Mouse (Mus musculus) liver, embryonic 14.5 days (tissue): Measurements from ENCODE around the gene Nkx2-5. TPM values are rescaled to one million over a fixed set of nuclear protein-coding genes. Genes with fewer than 3 reads are reported as not detected.

Experiments
- ATAC-seq: fragments of 200-750 bp; cut with Nextera tagmentation; 2 replicates; pipeline ENCODE4 v1.8.0; 2017; ENCODE audit warnings: moderate number of reproducible peaks, mild to moderate bottlenecking, moderate library complexity; ENCODE audit not compliant: insufficient read depth
- DNase-seq, 3 experiments: peaks; one replicate each; pipeline ENCODE4 v3.0.0-alpha.2; 2012 to 2013; ENCODE audit warnings: low read depth in 3 of 3, low spot score in 3 of 3
- H3K27ac ChIP-seq: fragments of 300-500 bp; sonication (generic); 2 replicates; pipeline ENCODE4 v1.5.1; 2014; ENCODE audit warnings: moderate library complexity, mild to moderate bottlenecking, control low read depth, inconsistent platforms
- H3K27me3 ChIP-seq: fragments of 300-500 bp; sonication (generic); 2 replicates; pipeline ENCODE4 v1.6.1; 2014; ENCODE audit warnings: mild to moderate bottlenecking, low read length, moderate library complexity; ENCODE audit not compliant: control insufficient read depth, insufficient read depth
- H3K36me3 ChIP-seq: fragments of 300-500 bp; sonication (generic); replicated peaks from 2 replicates; pipeline ENCODE4 v1.6.1; 2014; ENCODE audit warnings: low read depth; ENCODE audit not compliant: control insufficient read depth, insufficient read depth
- H3K4me1 ChIP-seq, 2 experiments: fragments of 200-500 bp in 1 of 2; fragments of 300-500 bp in 1 of 2; sonication (generic) in 1 of 2; replicated peaks; 2 replicates each; pipeline ENCODE4 v1.6.1; 2012 to 2014; ENCODE audit warnings: antibody characterized with exemption in 1 of 2, inconsistent platforms in 1 of 2, low read length in 1 of 2; ENCODE audit not compliant: control insufficient read depth in 2 of 2, insufficient read depth in 2 of 2
- H3K4me2 ChIP-seq: fragments of 300-500 bp; sonication (generic); 2 replicates; pipeline ENCODE4 v1.6.1; 2014; ENCODE audit warnings: low read depth, mild to moderate bottlenecking, control low read depth, moderate library complexity
- H3K4me3 ChIP-seq, 2 experiments: fragments of 200-500 bp in 1 of 2; fragments of 300-500 bp in 1 of 2; sonication (generic) in 1 of 2; 2 replicates each; pipeline ENCODE4 v1.5.1; 2012 to 2014; ENCODE audit warnings: low read depth in 2 of 2, low read length in 2 of 2, mild to moderate bottlenecking in 2 of 2, control low read depth in 1 of 2, inconsistent platforms in 1 of 2, moderate library complexity in 1 of 2; ENCODE audit not compliant: insufficient read depth in 1 of 2
- H3K9ac ChIP-seq: fragments of 300-500 bp; sonication (generic); replicated peaks from 2 replicates; pipeline ENCODE4 v1.6.1; 2014; ENCODE audit warnings: mild to moderate bottlenecking, control low read depth, moderate library complexity
- H3K9me3 ChIP-seq: fragments of 300-500 bp; sonication (generic); 2 replicates; pipeline ENCODE4 v1.6.1; 2016; ENCODE audit warnings: low read length, mixed read lengths; ENCODE audit not compliant: control insufficient read depth
- CTCF ChIP-seq: IDR thresholded peaks from 2 replicates; pipeline ENCODE4 v1.5.1; 2016; ENCODE audit warnings: antibody characterized with exemption, low read depth, control low read depth
- EP300 ChIP-seq: IDR thresholded peaks from 2 replicates; pipeline ENCODE4 v1.6.1; 2016; ENCODE audit warnings: antibody characterized with exemption, low read depth
- WGBS: fragments of 180-500 bp; shearing (Covaris S2); extraction: QIAGEN DNeasy Blood & Tissue Kit; methylation state at CpG from one replicate; pipeline ENCODE4 v1.1.7; 2014; ENCODE audit not compliant: insufficient replicate concordance; 5-methylcytosine and 5-hydroxymethylcytosine counted together
- polyA plus RNA-seq, 2 experiments: library from polyadenylated mRNA; depleted of rRNA in 1 of 2; stranded (reverse) in 1 of 2; unstranded in 1 of 2; fragments of >200 nt; fragmentation: Nextera tagmentation in 1 of 2; extraction: Ambion mirVana in 1 of 2; gene quantifications; 2 replicates each; pipeline versions ENCODE4 v1.2.1 to v1.2.3; 2012 to 2014

The Nkx2-5 gene
- polyA plus RNA-seq, 2 experiments: not detected

DNA sequence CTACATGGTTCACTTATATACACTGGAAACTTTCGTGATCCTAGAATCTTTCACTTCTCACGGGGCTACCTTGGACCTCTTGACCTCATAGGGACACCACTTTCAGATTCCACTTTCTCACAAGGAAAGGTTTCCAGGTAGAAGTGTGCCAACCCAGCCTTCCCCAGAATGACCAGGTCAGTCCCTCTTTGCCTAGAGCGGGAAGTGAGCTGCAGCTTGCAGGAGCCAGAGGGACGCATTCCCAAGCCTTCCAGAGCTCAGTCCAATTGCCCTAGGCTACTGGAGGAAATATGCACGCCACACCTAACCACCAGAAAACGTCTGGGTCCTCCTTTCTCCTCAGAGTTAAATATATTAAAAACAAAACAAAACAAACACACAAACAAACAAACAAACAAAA is 3.4 kb upstream of the Nkx2-5 start:
- TF ChIP-seq CTCF (no peak), EP300 (no peak)

DNA sequence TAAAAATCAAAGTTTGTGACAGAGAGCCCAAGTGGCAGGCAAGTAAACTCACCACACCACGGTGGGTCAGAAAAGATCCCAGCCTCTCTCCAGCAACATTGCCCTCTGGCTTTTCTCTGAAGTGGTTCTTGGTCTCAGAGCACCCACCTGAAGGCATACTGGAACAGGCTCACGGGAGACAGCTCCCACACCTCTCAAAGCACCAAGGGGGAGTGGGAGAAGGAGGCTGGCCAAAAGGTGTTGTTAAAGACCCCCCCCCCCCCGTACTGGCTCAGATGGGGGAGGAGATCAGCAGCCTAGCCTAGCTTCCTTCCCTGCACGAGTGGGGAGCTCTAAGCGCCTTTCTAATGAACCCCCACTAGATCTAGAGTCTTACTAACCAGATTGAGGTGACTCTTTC is 3.0 kb upstream of the Nkx2-5 start:
- no peaks in the 10 kb centered on the region for H3K4me1 ChIP-seq
- ATAC-seq (no peak), DNase-seq (no peak)
- peaks cover 85% of the 10 kb centered on the region for H3K27me3 ChIP-seq
- H3K9me3 ChIP-seq: no peaks in the 10 kb centered on the region
- H3K4me2 ChIP-seq: no peak overlapping the region
- H3K27ac ChIP-seq: no peak overlapping the region
- H3K9ac ChIP-seq: no peak overlapping the region
- H3K4me3 ChIP-seq: no peak overlapping the region
- H3K36me3 ChIP-seq: no peaks in the 10 kb centered on the region
- 2% methylated on average over 5 of the region's 5 CpGs for WGBS
- TF ChIP-seq EP300: no peak
- no peak for TF ChIP-seq CTCF

More for the DNA sequence above, 3.4 kb upstream of the Nkx2-5 start:
- no peaks in the 10 kb centered on the region for H3K36me3 ChIP-seq
- ATAC-seq (no peak), DNase-seq (no peak)
- H3K27me3 ChIP-seq: peaks cover 83% of the 10 kb centered on the region
- H3K9ac ChIP-seq: no peak overlapping the region
- 4% methylated on average over 6 of the region's 6 CpGs for WGBS
- no peak overlapping the region for H3K4me3 ChIP-seq
- H3K27ac ChIP-seq: no peak overlapping the region
- no peaks in the 10 kb centered on the region for H3K9me3 ChIP-seq
- no peak overlapping the region for H3K4me2 ChIP-seq
- no peaks in the 10 kb centered on the region for H3K4me1 ChIP-seq

DNA sequence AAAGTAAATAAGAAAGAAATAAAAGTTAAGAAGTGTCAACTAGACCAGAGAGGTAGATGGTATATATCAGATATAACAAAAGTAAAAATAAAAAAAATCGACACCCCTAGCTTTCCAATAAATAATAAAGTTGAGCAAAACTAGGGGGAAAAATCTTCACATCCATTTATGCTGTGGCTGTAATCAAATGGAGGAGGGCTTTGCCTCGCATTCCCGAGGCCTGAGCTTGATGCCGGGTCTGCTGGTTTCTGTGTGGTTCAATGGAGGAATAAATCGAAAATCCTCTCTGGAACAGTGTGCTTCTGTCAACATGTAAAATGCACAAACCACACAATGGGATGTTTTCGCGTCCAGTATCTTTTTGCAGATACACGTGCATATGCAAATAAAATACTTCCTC is 1.6 kb upstream of the Nkx2-5 start:
- H3K27me3 ChIP-seq: peaks cover 86% of the 10 kb centered on the region
- no peak for TF ChIP-seq EP300
- no peak for TF ChIP-seq CTCF
- H3K9ac ChIP-seq: no peak overlapping the region
- H3K27ac ChIP-seq: no peak overlapping the region
- ATAC-seq (no peak), DNase-seq (no peak)
- no peaks in the 10 kb centered on the region for H3K4me1 ChIP-seq
- no peaks in the 10 kb centered on the region for H3K9me3 ChIP-seq
- WGBS: 9% methylated on average over 8 of the region's 8 CpGs
- no peaks in the 10 kb centered on the region for H3K36me3 ChIP-seq
- H3K4me3 ChIP-seq: no peak overlapping the region
- H3K4me2 ChIP-seq: no peak overlapping the region

DNA sequence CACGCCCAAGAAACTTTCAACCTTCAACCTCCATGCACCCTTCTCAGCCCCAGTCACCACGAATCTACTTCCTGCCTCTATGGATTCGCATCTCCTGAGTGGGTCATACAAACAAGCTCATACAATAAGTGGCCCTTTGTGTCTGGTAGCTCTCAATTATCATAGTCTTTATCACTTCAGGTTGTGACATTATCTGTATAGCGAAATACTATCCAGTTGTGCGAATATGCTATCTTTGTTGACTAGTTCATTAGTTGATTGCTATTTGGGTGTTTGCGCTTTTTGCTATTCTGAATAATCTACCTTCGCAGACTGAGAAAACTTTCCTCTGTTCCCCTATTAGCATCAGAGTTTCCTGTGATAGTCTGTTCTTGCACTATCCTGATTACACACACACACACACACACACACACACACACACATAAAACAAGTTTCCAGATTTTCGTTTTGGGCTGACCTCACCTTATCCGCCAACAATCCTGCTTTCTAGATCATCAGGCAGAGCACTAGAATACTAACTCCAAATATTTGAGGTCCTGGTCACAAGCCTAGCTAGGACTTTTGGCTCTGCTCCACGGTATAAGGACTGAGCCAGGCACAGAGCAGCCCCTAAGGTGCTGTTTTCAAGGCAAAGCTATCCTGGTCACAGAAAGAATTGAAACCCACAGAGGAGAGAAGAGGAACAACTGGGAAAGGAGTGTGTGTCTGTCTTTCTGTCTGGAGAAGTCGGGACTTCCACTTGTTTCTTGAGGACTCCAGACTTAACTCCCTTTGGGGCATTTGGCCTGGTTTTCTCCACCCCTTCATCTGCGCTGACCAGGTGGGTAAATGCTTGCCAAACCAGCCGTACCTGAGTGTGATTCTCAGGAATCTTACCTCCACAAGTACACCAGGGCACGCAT is 591 bp upstream of the Nkx2-5 start:
- H3K4me3 ChIP-seq: no peak overlapping the region
- ATAC-seq (no peak), DNase-seq (no peak)
- no peak overlapping the region for H3K9ac ChIP-seq
- no peaks in the 10 kb centered on the region for H3K9me3 ChIP-seq
- peaks cover 87% of the 10 kb centered on the region for H3K27me3 ChIP-seq
- TF ChIP-seq EP300 (no peak), CTCF (no peak)
- no peak overlapping the region for H3K4me2 ChIP-seq
- no peak overlapping the region for H3K27ac ChIP-seq
- no peaks in the 10 kb centered on the region for H3K36me3 ChIP-seq
- 5% methylated on average over 14 of the region's 14 CpGs for WGBS
- no peaks in the 10 kb centered on the region for H3K4me1 ChIP-seq

DNA sequence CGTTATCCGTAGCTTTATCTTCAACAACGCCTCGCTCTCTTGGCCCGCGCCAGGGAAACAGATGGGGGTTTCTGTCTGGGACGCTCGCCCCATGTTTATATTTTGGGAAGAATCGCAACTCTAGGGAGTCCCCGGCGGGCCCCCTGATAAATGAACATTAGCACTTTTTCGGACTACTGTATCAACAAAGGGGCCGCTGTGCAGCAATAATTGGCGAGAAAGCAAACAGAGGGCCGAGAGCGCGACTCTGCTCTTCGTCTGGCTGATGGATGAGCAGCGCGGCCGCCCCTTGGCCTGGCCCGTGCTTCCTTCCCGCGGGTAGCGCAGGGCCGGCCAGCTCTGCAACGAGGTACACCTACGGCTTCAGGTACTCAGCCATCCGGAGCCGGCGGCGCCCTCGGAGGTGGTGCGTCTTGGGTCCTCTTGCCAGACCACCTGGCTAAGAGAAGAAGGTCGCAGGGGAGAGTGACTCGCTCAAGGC is 398 bp downstream of the Nkx2-5 start:
- H3K4me3 ChIP-seq: no peak overlapping the region

More for the DNA sequence above, 398 bp downstream of the Nkx2-5 start:
- 2% methylated on average over 36 of the region's 36 CpGs for WGBS
- no peak overlapping the region for H3K4me2 ChIP-seq
- no peaks in the 10 kb centered on the region for H3K9me3 ChIP-seq
- peaks cover 87% of the 10 kb centered on the region for H3K27me3 ChIP-seq
- no peaks in the 10 kb centered on the region for H3K4me1 ChIP-seq
- no peaks in the 10 kb centered on the region for H3K36me3 ChIP-seq
- no peak overlapping the region for H3K9ac ChIP-seq
- DNase-seq: no peak
- no peak for ATAC-seq
- no peak overlapping the region for H3K27ac ChIP-seq
- no peak for TF ChIP-seq CTCF
